Mouse (Mus musculus): ENCODE measurements around the gene Mgmt. TPM values are rescaled to one million over a fixed set of nuclear protein-coding genes. Genes with fewer than 3 reads are reported as not detected.

Gene Mgmt
- polyA plus RNA-seq, 1 experiment from 2014 or later = 5.8 TPM

GRCm38 (mm10) chr7:136895356-136895755, 942 bp downstream of the Mgmt start:
- peaks cover 3% of the 10 kb centered on the region; the same call in 1 of the 2 replicates for H3K4me1 ChIP-seq (ENCODE audit: control insufficient read depth, insufficient read depth, low read length)
- no peak overlapping the region for H3K27ac ChIP-seq (ENCODE audit: low read depth, low read length)
- no peak overlapping the region for H3K9ac ChIP-seq (ENCODE audit: low read depth, low read length)
- H3K4me2 ChIP-seq (replicated peaks; ENCODE audit: low read depth, low read length) = no peak overlapping the region
- WGBS = 86% methylated on average over 1 of the region's 1 CpGs
- H3K36me3 ChIP-seq (ENCODE audit: control insufficient read depth, insufficient read depth, low read length) = no peaks in the 10 kb centered on the region
- H3K9me3 ChIP-seq (ENCODE audit: control insufficient read depth, low read length) = no peaks in the 10 kb centered on the region
- no peak overlapping the region for H3K4me3 ChIP-seq (ENCODE audit: low read length)
- H3K27me3 ChIP-seq (ENCODE audit: control insufficient read depth, insufficient read depth, low read length) = no peaks in the 10 kb centered on the region
- ATAC-seq (ENCODE audit: low FRiP score, low TSS enrichment) = no peak

GRCm38 (mm10) chr7:136895851-136896250, 1.4 kb downstream of the Mgmt start:
- H3K4me2 ChIP-seq (replicated peaks; ENCODE audit: low read depth, low read length) = no peak overlapping the region
- no peak overlapping the region for H3K4me3 ChIP-seq (ENCODE audit: low read length)
- no peak for ATAC-seq (ENCODE audit: low FRiP score, low TSS enrichment)
- H3K36me3 ChIP-seq (ENCODE audit: control insufficient read depth, insufficient read depth, low read length) = no peaks in the 10 kb centered on the region
- 91% methylated on average over 7 of the region's 7 CpGs for WGBS
- no peaks in the 10 kb centered on the region for H3K9me3 ChIP-seq (ENCODE audit: control insufficient read depth, low read length)
- peaks cover 3% of the 10 kb centered on the region; the same call in 1 of the 2 replicates for H3K4me1 ChIP-seq (ENCODE audit: control insufficient read depth, insufficient read depth, low read length)
- H3K27me3 ChIP-seq (ENCODE audit: control insufficient read depth, insufficient read depth, low read length) = no peaks in the 10 kb centered on the region
- H3K9ac ChIP-seq (ENCODE audit: low read depth, low read length) = no peak overlapping the region
- H3K27ac ChIP-seq (ENCODE audit: low read depth, low read length) = no peak overlapping the region

GRCm38 (mm10) chr7:136897481-136897880, 3.1 kb downstream of the Mgmt start:
- Histone ChIP-seq H3K9me3 (ENCODE audit: control insufficient read depth, low read length) (no peaks in the 10 kb centered on the region), H3K36me3 (ENCODE audit: control insufficient read depth, insufficient read depth, low read length) (no peaks in the 10 kb centered on the region), H3K4me2 (replicated peaks; ENCODE audit: low read depth, low read length) (no peak overlapping the region), H3K4me3 (ENCODE audit: low read length) (no peak overlapping the region), H3K27me3 (ENCODE audit: control insufficient read depth, insufficient read depth, low read length) (no peaks in the 10 kb centered on the region), H3K9ac (ENCODE audit: low read depth, low read length) (no peak overlapping the region), H3K4me1 (ENCODE audit: control insufficient read depth, insufficient read depth, low read length) (peaks cover 3% of the 10 kb centered on the region; the same call in 1 of the 2 replicates), H3K27ac (ENCODE audit: low read depth, low read length) (no peak overlapping the region)
- ATAC-seq (ENCODE audit: low FRiP score, low TSS enrichment) = no peak
- WGBS = 50% methylated on average over 1 of the region's 1 CpGs

GRCm38 (mm10) chr7:136898005-136898404, 3.6 kb downstream of the Mgmt start:
- Histone ChIP-seq H3K4me3 (ENCODE audit: low read length) (no peak overlapping the region), H3K27ac (ENCODE audit: low read depth, low read length) (no peak overlapping the region), H3K27me3 (ENCODE audit: control insufficient read depth, insufficient read depth, low read length) (no peaks in the 10 kb centered on the region), H3K36me3 (ENCODE audit: control insufficient read depth, insufficient read depth, low read length) (no peaks in the 10 kb centered on the region), H3K9ac (ENCODE audit: low read depth, low read length) (no peak overlapping the region), H3K4me1 (ENCODE audit: control insufficient read depth, insufficient read depth, low read length) (peaks cover 3% of the 10 kb centered on the region; the same call in 1 of the 2 replicates), H3K9me3 (ENCODE audit: control insufficient read depth, low read length) (no peaks in the 10 kb centered on the region), H3K4me2 (replicated peaks; ENCODE audit: low read depth, low read length) (no peak overlapping the region)
- ATAC-seq (ENCODE audit: low FRiP score, low TSS enrichment) = no peak
- WGBS = 81% methylated on average over 4 of the region's 4 CpGs

GRCm38 (mm10) chr7:136908616-136909144, 14.3 kb downstream of the Mgmt start:
- H3K9ac ChIP-seq (ENCODE audit: low read depth, low read length) = no peak overlapping the region
- no peak for ATAC-seq (ENCODE audit: low FRiP score, low TSS enrichment)
- no peaks in the 10 kb centered on the region for H3K36me3 ChIP-seq (ENCODE audit: control insufficient read depth, insufficient read depth, low read length)
- H3K4me1 ChIP-seq (ENCODE audit: control insufficient read depth, insufficient read depth, low read length) = no peaks in the 10 kb centered on the region
- no peak overlapping the region for H3K27ac ChIP-seq (ENCODE audit: low read depth, low read length)
- H3K9me3 ChIP-seq (ENCODE audit: control insufficient read depth, low read length) = no peaks in the 10 kb centered on the region
- 95% methylated on average over 11 of the region's 11 CpGs for WGBS
- no peaks in the 10 kb centered on the region for H3K27me3 ChIP-seq (ENCODE audit: control insufficient read depth, insufficient read depth, low read length)
- H3K4me3 ChIP-seq (ENCODE audit: low read length) = no peak overlapping the region
- H3K4me2 ChIP-seq (replicated peaks; ENCODE audit: low read depth, low read length) = no peak overlapping the region

- ATAC-seq (ENCODE audit: low FRiP score, low TSS enrichment) = no peak
- Histone ChIP-seq H3K4me3 (ENCODE audit: low read length) (no peak overlapping the region), H3K9ac (ENCODE audit: low read depth, low read length) (no peak overlapping the region), H3K4me2 (replicated peaks; ENCODE audit: low read depth, low read length) (no peak overlapping the region), H3K36me3 (ENCODE audit: control insufficient read depth, insufficient read depth, low read length) (no peaks in the 10 kb centered on the region), H3K4me1 (ENCODE audit: control insufficient read depth, insufficient read depth, low read length) (no peaks in the 10 kb centered on the region), H3K27me3 (ENCODE audit: control insufficient read depth, insufficient read depth, low read length) (no peaks in the 10 kb centered on the region), H3K9me3 (ENCODE audit: control insufficient read depth, low read length) (no peaks in the 10 kb centered on the region), H3K27ac (ENCODE audit: low read depth, low read length) (no peak overlapping the region)
- 82% methylated on average over 4 of the region's 4 CpGs for WGBS
Measured at GRCm38 (mm10) chr7:136912901-136913300, 18.5 kb downstream of the Mgmt start.

GRCm38 (mm10) chr7:136916021-136916420, 21.6 kb downstream of the Mgmt start:
- no peaks in the 10 kb centered on the region for H3K4me1 ChIP-seq (ENCODE audit: control insufficient read depth, insufficient read depth, low read length)
- ATAC-seq (ENCODE audit: low FRiP score, low TSS enrichment) = no peak
- no peaks in the 10 kb centered on the region for H3K9me3 ChIP-seq (ENCODE audit: control insufficient read depth, low read length)
- H3K27ac ChIP-seq (ENCODE audit: low read depth, low read length) = no peak overlapping the region
- H3K4me2 ChIP-seq (replicated peaks; ENCODE audit: low read depth, low read length) = no peak overlapping the region
- no peak overlapping the region for H3K9ac ChIP-seq (ENCODE audit: low read depth, low read length)
- no peaks in the 10 kb centered on the region for H3K27me3 ChIP-seq (ENCODE audit: control insufficient read depth, insufficient read depth, low read length)
- H3K36me3 ChIP-seq (ENCODE audit: control insufficient read depth, insufficient read depth, low read length) = no peaks in the 10 kb centered on the region
- WGBS = 88% methylated on average over 3 of the region's 3 CpGs
- H3K4me3 ChIP-seq (ENCODE audit: low read length) = no peak overlapping the region

GRCm38 (mm10) chr7:136920976-136921755, 26.8 kb downstream of the Mgmt start:
- no peak for ATAC-seq (ENCODE audit: low FRiP score, low TSS enrichment)
- Histone ChIP-seq H3K36me3 (ENCODE audit: control insufficient read depth, insufficient read depth, low read length) (no peaks in the 10 kb centered on the region), H3K4me3 (ENCODE audit: low read length) (no peak overlapping the region), H3K4me1 (ENCODE audit: control insufficient read depth, insufficient read depth, low read length) (peaks cover 15% of the 10 kb centered on the region; the same call in 1 of the 2 replicates), H3K27ac (ENCODE audit: low read depth, low read length) (no peak overlapping the region), H3K9ac (ENCODE audit: low read depth, low read length) (no peak overlapping the region), H3K9me3 (ENCODE audit: control insufficient read depth, low read length) (peaks cover 3% of the 10 kb centered on the region; the same call in 1 of the 2 replicates), H3K4me2 (replicated peaks; ENCODE audit: low read depth, low read length) (no peak overlapping the region), H3K27me3 (ENCODE audit: control insufficient read depth, insufficient read depth, low read length) (no peaks in the 10 kb centered on the region)
- WGBS = 92% methylated on average over 12 of the region's 12 CpGs

GRCm38 (mm10) chr7:136922230-136922629, 27.8 kb downstream of the Mgmt start:
- Histone ChIP-seq H3K9me3 (ENCODE audit: control insufficient read depth, low read length) (peaks cover 3% of the 10 kb centered on the region; the same call in 1 of the 2 replicates), H3K27ac (ENCODE audit: low read depth, low read length) (no peak overlapping the region), H3K4me2 (replicated peaks; ENCODE audit: low read depth, low read length) (no peak overlapping the region), H3K4me1 (ENCODE audit: control insufficient read depth, insufficient read depth, low read length) (peaks cover 15% of the 10 kb centered on the region; the same call in 1 of the 2 replicates), H3K4me3 (ENCODE audit: low read length) (no peak overlapping the region), H3K27me3 (ENCODE audit: control insufficient read depth, insufficient read depth, low read length) (no peaks in the 10 kb centered on the region), H3K36me3 (ENCODE audit: control insufficient read depth, insufficient read depth, low read length) (no peaks in the 10 kb centered on the region), H3K9ac (ENCODE audit: low read depth, low read length) (no peak overlapping the region)
- ATAC-seq (ENCODE audit: low FRiP score, low TSS enrichment) = no peak
- 81% methylated on average over 6 of the region's 6 CpGs for WGBS

All from kidney, embryonic 14.5 days (tissue).